Mouse (Mus musculus) forebrain, postnatal 0 days (tissue): ENCODE results near the gene Epb41l5. TPM values are rescaled to one million over a fixed set of nuclear protein-coding genes. Genes with fewer than 3 reads are reported as not detected.

Source experiments
- ATAC-seq: fragments of 200-750 bp; cut with Nextera tagmentation; 2 replicates; pipeline ENCODE4 v1.8.0; 2017; ENCODE audit warnings: mild to moderate bottlenecking, moderate library complexity
- DNase-seq: peaks from one replicate; pipeline ENCODE4 v3.0.0-alpha.2; 2015
- H3K27ac ChIP-seq: fragments of 300-500 bp; sonication (generic); 2 replicates; pipeline ENCODE4 v1.5.1; 2014; ENCODE audit warnings: low read depth, mild to moderate bottlenecking, antibody characterized with exemption, low read length, moderate library complexity, mixed read lengths
- H3K27me3 ChIP-seq: fragments of 300-500 bp; sonication (generic); 2 replicates; pipeline ENCODE4 v1.6.1; 2014; ENCODE audit warnings: mild to moderate bottlenecking, low read length, mixed read lengths; ENCODE audit not compliant: insufficient read depth
- H3K36me3 ChIP-seq: fragments of 300-500 bp; sonication (generic); 2 replicates; pipeline ENCODE4 v1.6.1; 2014; ENCODE audit warnings: mild to moderate bottlenecking, moderate library complexity; ENCODE audit not compliant: insufficient read depth
- H3K4me1 ChIP-seq: fragments of 300-500 bp; sonication (generic); 2 replicates; pipeline ENCODE4 v1.6.1; 2014; ENCODE audit warnings: antibody characterized with exemption; ENCODE audit not compliant: insufficient read depth
- H3K4me2 ChIP-seq: fragments of 300-500 bp; sonication (generic); 2 replicates; pipeline ENCODE4 v1.6.1; 2014; ENCODE audit warnings: low read depth, mild to moderate bottlenecking, moderate library complexity
- H3K4me3 ChIP-seq: fragments of 300-500 bp; sonication (generic); 2 replicates; pipeline ENCODE4 v1.5.1; 2014; ENCODE audit warnings: low read depth, low read length, mixed read lengths
- H3K9ac ChIP-seq: fragments of 300-500 bp; sonication (generic); 2 replicates; pipeline ENCODE4 v1.6.1; 2014; ENCODE audit warnings: mild to moderate bottlenecking
- H3K9me3 ChIP-seq: fragments of 300-500 bp; sonication (generic); 2 replicates; pipeline ENCODE4 v1.6.1; 2016; ENCODE audit warnings: low read length
- CTCF ChIP-seq: sonication (generic); IDR thresholded peaks from 2 replicates; pipeline ENCODE4 v1.5.1; 2016; ENCODE audit warnings: antibody characterized with exemption, control low read depth, low read depth
- WGBS: fragments of 180-500 bp; shearing (Covaris S2); extraction: QIAGEN DNeasy Blood & Tissue Kit; methylation state at CpG from one replicate; pipeline ENCODE4 v1.1.7; 2014; 5-methylcytosine and 5-hydroxymethylcytosine counted together
- polyA plus RNA-seq: library from polyadenylated mRNA; unstranded; fragments of >200 nt; fragmentation: Nextera tagmentation; extraction: Ambion mirVana; gene quantifications from 2 replicates; pipeline ENCODE4 v1.2.1, GENCODE M21; 2015
- total RNA-seq: library from RNA; depleted of rRNA; stranded (reverse); fragments of >200 nt; gene quantifications from 2 replicates; pipeline ENCODE4 v1.2.3, GENCODE M21; 2014

Gene Epb41l5
- total and polyA plus RNA-seq, 2 experiments from 2014 or later, result 9.7 to 12.9 TPM

DNA sequence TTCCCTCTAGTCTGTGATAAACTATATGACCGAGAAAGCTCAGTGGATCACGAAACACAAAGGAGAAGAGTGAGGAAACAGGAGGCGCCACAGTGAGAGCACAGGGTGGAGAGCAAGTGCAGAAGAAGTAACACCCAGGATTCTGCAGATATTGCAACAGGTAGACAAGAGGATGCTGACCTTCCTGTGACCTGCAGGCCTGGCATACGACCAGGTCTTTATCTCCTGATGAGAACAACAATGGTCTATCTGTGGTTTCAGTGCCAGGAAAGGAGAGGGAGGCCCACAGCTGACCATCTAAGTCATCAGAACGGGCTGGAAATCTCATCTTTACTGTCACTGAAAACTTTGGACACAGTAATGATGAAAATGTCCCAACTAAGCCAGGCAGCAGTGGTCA lies 93.1 kb downstream of the Epb41l5 start:
- Histone ChIP-seq H3K9me3 (no peaks in the 10 kb centered on the region), H3K27ac (no peak overlapping the region), H3K4me1 (no peaks in the 10 kb centered on the region), H3K4me2 (no peak overlapping the region), H3K27me3 (no peaks in the 10 kb centered on the region), H3K36me3 (peaks cover 9% of the 10 kb centered on the region; the same call in 1 of the 2 replicates), H3K9ac (no peak overlapping the region), H3K4me3 (no peak overlapping the region)
- DNase-seq (no peak), ATAC-seq (no peak)
- WGBS, result 83% methylated on average over 5 of the region's 5 CpGs
- TF ChIP-seq CTCF, result no peak

DNA sequence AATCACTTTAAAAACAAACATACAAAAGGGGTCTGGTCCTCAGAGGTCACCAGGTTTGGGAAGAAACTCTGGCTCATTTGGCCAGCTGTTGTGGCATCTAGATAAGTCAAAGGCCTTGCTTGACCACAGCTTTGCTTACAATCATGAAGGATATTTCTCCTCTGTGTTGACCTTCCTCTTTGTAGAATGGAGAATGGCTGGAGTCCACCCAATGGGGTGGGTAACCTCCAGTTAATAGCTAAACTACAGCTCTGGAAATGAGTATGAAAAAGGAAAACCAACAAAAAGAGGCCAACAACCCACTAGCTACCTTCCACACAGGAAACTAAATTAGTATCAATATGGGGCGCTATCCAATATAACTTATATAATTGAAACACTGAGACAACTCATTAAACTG lies 97.1 kb downstream of the Epb41l5 start:
- Histone ChIP-seq H3K27me3 (no peaks in the 10 kb centered on the region), H3K9ac (no peak overlapping the region), H3K36me3 (peaks cover 16% of the 10 kb centered on the region), H3K4me3 (no peak overlapping the region), H3K4me1 (no peaks in the 10 kb centered on the region), H3K9me3 (no peaks in the 10 kb centered on the region), H3K27ac (no peak overlapping the region), H3K4me2 (no peak overlapping the region)
- no peak for DNase-seq
- 96% methylated on average over 1 of the region's 1 CpGs for WGBS
- no peak for ATAC-seq
- no peak for TF ChIP-seq CTCF

DNA sequence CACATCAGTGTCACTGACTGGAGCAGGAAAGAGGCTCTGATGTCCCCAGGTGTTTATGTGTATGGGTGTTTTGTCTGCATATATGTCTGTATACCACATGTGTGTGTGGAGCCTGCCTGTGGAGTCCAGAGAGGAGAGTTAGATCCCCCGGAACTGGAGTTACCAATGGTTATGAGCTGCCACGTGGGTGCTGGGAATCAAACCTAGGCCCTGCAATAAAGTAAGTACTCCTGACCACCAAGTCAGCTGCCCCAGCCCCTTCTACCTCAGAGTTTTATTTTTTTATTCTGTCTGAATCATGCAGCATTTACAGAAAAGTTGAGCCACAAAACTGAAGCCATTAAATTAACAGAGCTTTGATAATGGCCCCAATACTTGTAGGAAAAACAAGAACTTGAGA lies 98.7 kb downstream of the Epb41l5 start:
- peaks cover 17% of the 10 kb centered on the region for H3K36me3 ChIP-seq
- H3K27me3 ChIP-seq, result no peaks in the 10 kb centered on the region
- ATAC-seq (no peak), DNase-seq (no peak)
- no peaks in the 10 kb centered on the region for H3K4me1 ChIP-seq
- H3K4me3 ChIP-seq, result no peak overlapping the region
- no peak overlapping the region for H3K9ac ChIP-seq
- TF ChIP-seq CTCF, result no peak
- H3K9me3 ChIP-seq, result no peaks in the 10 kb centered on the region
- no peak overlapping the region for H3K4me2 ChIP-seq
- 91% methylated on average over 2 of the region's 2 CpGs for WGBS
- no peak overlapping the region for H3K27ac ChIP-seq

DNA sequence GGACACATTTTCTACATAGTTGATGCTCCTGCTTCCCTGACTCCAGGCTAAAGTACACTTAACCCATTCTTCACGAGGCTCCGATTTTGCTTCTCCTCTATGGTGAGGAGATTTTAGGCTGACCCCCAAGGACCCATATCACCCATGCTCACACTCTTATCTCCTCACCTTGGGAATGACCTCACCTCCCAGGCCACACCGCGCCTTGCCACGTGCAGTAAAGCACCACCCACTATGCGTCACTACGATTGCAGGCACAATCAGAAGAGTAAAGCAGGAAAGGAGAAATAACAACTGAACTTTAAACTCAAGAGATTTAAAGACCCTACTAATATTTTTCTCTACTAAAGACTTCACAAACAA lies 99.5 kb downstream of the Epb41l5 start:
- H3K4me1 ChIP-seq, result no peaks in the 10 kb centered on the region
- WGBS, result 94% methylated on average over 7 of the region's 7 CpGs

DNA sequence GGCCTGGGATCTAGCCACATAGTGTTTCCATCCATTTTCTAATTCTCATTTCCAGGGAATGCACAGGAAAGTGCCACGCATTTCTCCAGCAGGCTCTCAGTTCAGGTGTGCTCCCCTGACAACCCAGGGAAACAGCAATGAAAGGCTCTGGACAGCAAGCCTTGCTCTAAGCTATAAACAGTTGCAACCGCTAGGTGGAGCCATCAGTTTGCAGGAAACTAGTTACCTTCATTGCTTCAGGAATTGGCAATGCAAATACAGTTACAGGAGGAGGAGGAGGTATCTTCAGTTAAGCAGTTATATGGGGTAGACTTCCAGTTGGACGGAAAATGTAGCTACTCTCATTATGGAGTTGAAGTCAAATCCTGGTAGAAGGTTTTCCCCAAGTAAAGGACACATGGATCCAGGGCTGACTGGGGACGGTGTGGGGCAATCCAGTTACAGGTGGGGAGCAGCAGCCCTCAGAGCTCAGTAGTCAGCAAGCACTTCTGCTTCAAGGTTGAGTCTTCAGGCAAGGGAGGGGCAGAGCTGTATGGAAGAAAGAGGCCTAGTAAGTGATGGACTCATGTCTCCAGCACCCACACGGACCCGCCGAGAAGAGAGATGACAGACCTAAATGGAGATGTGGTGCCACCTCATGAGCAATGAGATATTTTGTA lies 100.0 kb downstream of the Epb41l5 start:
- 70% methylated on average over 7 of the region's 7 CpGs for WGBS
- peaks cover 12% of the 10 kb centered on the region; the same call in 1 of the 2 replicates for H3K36me3 ChIP-seq
- no peaks in the 10 kb centered on the region for H3K9me3 ChIP-seq
- no peak overlapping the region for H3K27ac ChIP-seq
- no peak overlapping the region for H3K4me3 ChIP-seq
- H3K9ac ChIP-seq, result no peak overlapping the region
- no peaks in the 10 kb centered on the region for H3K27me3 ChIP-seq
- TF ChIP-seq CTCF, result peak; percentile 95
- no peak overlapping the region for H3K4me2 ChIP-seq
- ATAC-seq (peak; percentile 75), DNase-seq (peak; percentile 87)
- no peaks in the 10 kb centered on the region for H3K4me1 ChIP-seq

More for the DNA sequence above, 99.5 kb downstream of the Epb41l5 start:
- DNase-seq (no peak), ATAC-seq (no peak)
- no peak overlapping the region for H3K27ac ChIP-seq
- H3K4me2 ChIP-seq, result no peak overlapping the region
- no peak overlapping the region for H3K9ac ChIP-seq
- no peaks in the 10 kb centered on the region for H3K27me3 ChIP-seq
- no peak for TF ChIP-seq CTCF
- H3K9me3 ChIP-seq, result no peaks in the 10 kb centered on the region
- no peak overlapping the region for H3K4me3 ChIP-seq
- H3K36me3 ChIP-seq, result peaks cover 12% of the 10 kb centered on the region

DNA sequence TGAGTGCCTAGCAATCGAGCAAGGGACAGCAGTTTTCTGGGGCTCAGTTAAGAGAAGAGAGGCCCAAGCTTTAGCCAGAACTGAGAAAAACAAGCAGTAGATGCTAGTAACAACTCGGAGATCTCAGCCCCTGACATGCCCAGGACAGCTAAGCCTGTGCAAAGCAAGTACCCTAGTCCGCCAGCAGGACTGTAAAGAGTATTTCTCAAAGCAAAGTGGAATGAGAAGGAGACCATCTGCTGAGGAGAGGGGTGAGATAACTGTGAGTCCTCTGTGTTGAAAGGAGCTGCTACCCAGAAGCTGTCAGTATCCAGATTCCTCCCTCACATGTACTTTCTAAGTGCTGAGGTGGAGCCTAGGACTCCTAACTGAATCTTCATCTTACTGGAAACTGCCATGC lies 102.3 kb downstream of the Epb41l5 start:
- ATAC-seq (no peak; the same call in 1 of the 2 replicates), DNase-seq (no peak)
- H3K4me1 ChIP-seq, result no peaks in the 10 kb centered on the region
- peaks cover 7% of the 10 kb centered on the region; the same call in 1 of the 2 replicates for H3K36me3 ChIP-seq
- no peak overlapping the region for H3K4me3 ChIP-seq
- no peaks in the 10 kb centered on the region for H3K27me3 ChIP-seq
- no peak for TF ChIP-seq CTCF
- no peaks in the 10 kb centered on the region for H3K9me3 ChIP-seq
- 88% methylated on average over 3 of the region's 3 CpGs for WGBS
- no peak overlapping the region for H3K4me2 ChIP-seq
- no peak overlapping the region for H3K9ac ChIP-seq
- H3K27ac ChIP-seq, result no peak overlapping the region

DNA sequence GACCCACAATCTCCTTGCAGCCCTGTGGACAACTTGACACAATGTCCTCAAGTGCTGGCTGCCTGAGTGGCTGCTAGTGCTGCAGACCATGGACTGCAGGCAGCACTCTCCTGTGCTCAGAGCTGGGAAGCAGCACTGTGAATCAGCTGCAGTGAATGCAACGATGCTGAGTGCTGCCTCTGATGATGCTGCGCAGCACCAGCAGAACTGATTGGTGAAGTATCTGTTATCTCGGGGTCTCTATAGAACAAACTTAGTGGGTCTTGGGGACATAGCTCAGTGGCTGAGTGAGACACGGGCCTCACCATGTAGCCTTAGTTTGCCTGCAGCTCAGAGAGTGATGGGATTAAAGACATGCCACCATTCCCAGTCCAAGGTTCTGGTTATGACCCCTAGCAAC lies 103.1 kb downstream of the Epb41l5 start:
- Histone ChIP-seq H3K4me2 (no peak overlapping the region), H3K4me1 (no peaks in the 10 kb centered on the region), H3K27me3 (no peaks in the 10 kb centered on the region), H3K9me3 (no peaks in the 10 kb centered on the region), H3K9ac (no peak overlapping the region), H3K27ac (no peak overlapping the region), H3K4me3 (no peak overlapping the region), H3K36me3 (peaks cover 7% of the 10 kb centered on the region; the same call in 1 of the 2 replicates)
- ATAC-seq (no peak), DNase-seq (no peak)
- WGBS, result 93% methylated on average over 4 of the region's 4 CpGs
- TF ChIP-seq CTCF, result no peak
